Mouse (Mus musculus): ENCODE data around the gene Alpl. TPM values are rescaled to one million over a fixed set of nuclear protein-coding genes. Genes with fewer than 3 reads are reported as not detected.

The Alpl gene
- total RNA-seq, 4 experiments from 2014 or later = 7.6 to 12.8 (median 11.6) TPM

DNA sequence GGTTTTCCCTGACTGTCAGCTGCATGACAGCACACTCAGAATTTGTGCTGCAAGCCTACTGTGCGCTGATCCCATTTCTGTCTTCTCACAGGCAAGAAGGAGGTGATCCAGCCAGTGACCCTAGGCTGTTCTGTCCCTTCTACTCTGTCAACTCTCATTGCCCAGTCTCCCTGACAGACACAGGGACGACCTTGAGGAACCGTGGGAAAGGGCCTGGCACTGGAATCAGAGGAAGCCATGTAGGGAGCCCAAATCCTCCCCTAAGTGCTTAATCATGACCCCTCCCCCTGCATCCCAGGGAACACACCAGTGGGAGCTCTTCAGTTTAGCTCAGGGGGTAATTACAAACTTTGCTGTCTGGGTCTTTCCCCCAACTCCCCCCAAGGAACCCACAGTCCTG lies 58.4 kb downstream of the Alpl start:
- peak in 1 of 2 experiments; percentile 4 for DNase-seq (ENCODE audit: low spot score in 2 of 2)

DNA sequence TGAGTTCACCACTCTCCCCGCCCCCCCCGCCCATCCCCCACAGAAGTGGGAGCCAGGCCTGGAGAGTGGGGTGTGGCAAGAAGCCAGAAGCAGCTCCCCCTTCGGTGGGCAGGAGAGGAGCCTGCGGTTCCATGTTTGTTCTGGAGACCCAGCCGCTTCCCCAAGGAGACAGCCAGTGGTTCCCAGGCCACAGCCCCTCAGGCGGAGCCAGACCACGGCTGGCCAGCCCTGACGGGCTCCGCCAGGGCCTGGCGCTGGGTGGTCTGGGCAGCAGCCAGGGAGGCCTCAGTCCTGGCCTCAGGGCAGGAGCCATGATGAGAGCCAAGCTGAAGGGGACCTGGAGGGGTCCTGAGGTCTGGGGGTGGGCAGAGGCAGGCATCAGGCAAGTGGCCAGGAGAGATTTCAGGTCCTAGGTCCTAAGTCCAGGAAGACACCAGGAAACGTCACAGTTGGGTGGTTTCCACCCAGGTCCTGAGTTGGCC lies 59.9 kb downstream of the Alpl start:
- no peak for DNase-seq (ENCODE audit: low spot score in 2 of 2)

DNA sequence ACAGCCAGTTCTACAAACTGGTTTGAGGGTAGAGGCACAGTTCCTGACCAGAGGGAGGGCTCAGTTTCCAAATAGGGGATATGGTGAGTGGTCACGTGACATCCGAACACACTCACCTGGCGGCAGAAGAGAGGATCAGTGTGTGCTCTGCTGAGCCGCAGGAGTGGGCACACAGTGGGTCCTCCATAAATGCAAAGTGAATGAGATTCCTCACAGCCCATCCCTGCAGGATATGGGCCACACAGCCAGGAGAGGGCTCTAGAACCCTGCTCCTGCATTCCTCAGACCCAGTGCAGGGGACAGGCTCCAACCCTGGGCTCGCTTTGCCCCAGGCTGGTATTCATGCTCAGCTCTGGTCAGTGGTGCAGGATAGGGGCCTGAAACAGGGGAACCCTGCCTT lies 62.7 kb downstream of the Alpl start:
- DNase-seq (ENCODE audit: low spot score in 2 of 2) = no peak

DNA sequence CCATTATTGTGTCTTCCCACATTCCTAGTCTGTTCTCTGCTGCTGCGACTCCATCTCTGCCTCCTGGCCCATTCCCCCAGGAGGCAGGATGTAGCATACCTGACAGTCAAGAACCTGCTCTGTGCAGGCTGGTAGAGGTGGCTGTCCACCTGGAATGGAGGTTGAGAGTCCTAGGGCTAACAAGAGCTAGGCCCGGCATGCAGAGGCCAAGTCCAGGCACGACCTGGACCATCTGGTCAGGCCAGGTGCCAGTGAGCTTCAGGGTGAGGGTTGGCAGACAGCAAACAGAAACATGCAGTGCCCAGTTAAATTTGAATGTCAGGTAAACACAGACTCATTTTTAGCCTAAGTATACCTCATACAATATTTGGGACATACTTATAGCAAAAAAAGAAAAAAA lies 63.2 kb downstream of the Alpl start:
- no peak for DNase-seq (ENCODE audit: low spot score in 2 of 2)

DNA sequence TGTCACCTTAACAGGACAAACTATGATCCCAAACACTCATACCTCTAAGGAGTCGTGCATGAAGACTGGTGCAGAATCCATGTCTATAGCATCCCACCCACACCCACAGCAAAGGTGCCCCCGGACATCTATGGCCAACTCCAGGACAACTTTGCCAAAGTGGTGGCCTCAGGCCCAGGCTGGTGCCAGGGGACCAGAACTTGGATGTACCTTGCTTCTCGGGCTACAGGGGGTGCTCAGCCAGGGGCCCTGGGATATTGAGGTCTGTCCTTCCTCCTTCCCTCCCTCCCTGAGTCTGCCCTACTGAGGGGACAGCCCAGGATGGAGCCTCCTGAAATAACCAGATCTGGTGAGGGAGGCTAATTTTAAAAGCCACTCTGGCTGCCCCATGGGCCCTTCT lies 63.8 kb downstream of the Alpl start:
- no peak for DNase-seq (ENCODE audit: low spot score in 2 of 2)

DNA sequence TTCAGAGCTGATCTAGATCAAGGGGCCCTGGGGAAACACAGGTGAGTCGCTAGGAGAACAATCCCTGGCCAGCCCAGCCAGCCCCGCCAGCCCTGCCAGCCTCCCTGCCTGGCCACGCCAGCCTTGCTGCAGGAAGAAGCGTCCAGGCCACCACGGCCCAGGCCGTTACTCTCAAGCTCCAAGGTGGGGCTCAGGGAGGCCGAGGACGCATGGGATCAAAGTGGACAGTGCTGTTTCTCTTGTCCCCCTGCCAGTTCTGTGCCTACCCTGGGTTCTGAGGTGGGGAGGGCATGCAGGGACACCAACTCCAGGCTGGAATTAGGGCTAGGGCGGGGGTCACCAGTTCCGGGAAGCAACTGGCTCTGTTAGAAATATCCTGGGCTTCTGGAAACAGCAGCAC lies 64.3 kb downstream of the Alpl start:
- no peak for DNase-seq (ENCODE audit: low spot score in 2 of 2)

DNA sequence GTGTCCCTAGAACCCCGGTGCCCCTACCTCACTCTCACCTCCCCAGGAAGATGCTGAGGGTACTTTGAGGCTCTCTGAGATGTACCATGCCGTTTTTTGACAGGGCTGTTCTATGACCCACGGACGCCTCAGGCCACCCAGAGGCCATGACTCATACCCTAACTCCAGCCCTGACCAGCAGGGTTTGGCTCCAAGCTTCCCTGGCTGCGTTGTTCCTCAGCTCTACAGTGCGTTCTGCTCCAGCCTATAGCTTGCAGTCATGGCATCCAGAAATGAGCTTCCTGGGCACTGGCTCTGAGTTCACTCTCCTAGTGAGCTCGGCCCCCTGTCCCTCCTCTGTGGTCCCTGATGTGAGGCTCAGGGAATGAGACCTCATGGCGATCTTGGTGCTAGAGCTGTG lies 65.4 kb downstream of the Alpl start:
- DNase-seq (ENCODE audit: low spot score in 2 of 2) = no peak

DNA sequence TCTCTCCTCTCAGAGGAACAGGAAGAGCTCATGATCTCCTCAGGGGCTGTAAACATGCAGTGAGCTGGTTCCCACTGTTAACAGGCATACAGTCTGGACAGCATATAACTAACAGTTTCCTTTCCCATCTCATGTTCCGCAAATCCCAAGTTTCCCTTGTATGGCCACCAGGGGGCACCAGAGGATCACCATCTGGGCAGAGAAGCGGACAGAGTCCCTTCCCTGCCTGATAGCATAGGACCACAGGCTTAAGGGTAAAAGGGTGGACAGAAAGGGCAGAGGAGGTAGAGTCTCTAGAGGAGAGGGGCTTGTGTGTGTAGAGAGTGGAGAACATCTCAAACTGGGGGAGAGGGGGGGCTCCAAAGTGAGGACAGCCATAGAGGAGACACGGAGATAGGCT lies 66.0 kb downstream of the Alpl start:
- peak; percentile 72 to 79 for DNase-seq (ENCODE audit: low spot score in 2 of 2)

DNA sequence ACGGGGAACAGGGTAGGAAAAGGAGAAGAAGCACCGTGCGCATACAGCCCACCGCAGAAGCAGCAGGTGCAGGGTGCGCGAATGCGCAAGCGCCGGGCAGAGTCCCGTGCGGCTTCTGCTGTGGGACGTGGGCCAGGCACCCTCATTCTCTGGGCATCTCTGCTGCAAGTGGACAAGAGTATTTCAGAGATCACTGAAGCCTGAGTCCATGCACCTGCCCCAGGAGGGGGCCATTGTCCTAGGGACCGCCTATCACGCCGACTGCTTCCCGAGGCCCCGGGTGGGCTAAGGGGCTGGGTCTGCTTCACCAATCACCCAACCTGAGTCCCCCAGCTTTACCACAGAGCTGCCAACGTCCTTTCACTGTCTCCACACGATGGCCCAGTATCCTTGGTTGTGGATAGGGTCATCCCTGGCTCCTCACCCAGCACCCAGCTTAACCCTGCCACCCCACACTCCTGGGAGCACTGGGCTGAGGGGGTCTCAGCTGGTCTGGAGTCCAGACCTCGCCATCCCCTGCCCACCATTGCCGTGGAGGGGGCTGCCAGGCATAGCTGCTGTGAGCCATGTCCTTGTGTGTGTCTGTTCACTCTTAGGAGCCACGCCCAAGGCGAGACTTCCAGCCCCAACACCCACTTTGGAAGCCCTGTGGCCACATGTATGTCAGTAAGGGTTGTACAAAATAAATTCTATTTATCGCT lies 66.9 kb downstream of the Alpl start:
- no peak for DNase-seq (ENCODE audit: low spot score in 2 of 2)

DNA sequence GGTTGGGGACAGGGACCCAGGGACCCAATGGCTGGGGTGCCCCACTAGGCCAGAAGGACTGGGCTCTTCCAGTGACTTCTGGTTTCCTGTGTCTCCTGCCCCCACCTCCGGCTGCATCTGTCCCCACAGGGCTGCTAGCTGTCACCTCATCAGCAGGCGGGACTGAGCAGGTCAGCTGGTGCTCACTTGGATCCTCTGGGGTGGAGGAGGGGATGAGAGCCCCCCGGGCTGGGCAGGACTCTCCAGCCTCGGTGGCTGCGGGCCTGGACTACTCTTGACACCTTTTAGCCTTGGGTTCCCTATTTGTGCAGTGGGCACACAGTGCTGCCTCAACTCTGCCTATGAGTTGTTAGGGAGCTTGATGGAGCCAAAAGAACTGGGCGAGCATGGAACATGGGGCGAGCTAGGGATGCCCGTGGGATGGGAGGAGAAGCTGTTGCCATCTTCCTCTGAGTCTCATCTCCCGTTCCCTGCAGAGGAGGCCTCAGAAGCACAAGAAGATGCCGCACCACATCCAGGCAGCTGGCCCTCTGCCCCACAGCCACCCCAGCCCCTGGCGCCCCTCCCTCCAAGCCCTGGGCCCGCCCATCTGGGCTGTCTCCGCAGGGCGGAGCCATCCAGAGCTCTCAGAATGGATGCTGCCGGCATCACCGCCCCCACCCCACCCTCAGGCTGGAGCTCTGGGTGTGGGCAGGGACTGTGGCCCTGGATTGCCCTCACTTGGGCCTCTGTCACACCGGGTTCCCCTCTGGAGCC lies 67.6 kb downstream of the Alpl start:
- peak in 1 of 2 experiments; percentile 67 for DNase-seq (ENCODE audit: low spot score in 2 of 2)

DNA sequence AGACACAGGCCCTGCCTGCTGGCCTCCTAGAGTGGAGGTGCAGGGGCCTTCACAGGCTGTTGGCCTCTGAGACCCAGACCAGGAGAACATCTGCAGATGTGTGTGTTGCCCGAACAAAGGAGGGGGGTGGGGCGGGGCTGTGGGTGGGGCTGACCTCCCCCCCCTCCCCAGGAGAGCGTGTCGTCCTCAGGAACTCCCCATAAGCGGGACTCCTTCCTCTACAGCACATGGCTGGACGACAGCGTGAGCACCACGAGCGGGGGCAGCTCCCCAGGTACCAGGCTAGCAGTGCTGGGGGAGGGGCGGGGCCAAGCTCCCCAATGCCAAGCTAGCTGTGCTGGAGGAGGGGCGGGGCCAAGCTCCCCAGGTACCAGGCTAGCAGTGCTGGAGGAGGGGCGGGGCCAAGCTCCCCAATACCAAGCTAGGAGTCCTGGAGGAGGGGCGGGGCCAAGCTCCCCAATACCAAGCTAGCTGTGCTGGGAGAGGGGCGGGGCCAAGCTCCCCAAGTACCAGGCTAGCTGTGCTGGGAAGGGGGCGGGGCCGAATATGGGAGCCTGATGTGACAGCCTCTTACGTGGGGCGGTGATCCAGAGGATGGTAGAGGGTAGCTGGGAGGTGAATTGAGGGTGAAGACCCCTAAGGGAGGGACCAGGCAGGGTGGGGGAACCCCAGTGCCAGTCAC lies 68.5 kb downstream of the Alpl start:
- no peak for DNase-seq (ENCODE audit: low spot score in 2 of 2)

DNA sequence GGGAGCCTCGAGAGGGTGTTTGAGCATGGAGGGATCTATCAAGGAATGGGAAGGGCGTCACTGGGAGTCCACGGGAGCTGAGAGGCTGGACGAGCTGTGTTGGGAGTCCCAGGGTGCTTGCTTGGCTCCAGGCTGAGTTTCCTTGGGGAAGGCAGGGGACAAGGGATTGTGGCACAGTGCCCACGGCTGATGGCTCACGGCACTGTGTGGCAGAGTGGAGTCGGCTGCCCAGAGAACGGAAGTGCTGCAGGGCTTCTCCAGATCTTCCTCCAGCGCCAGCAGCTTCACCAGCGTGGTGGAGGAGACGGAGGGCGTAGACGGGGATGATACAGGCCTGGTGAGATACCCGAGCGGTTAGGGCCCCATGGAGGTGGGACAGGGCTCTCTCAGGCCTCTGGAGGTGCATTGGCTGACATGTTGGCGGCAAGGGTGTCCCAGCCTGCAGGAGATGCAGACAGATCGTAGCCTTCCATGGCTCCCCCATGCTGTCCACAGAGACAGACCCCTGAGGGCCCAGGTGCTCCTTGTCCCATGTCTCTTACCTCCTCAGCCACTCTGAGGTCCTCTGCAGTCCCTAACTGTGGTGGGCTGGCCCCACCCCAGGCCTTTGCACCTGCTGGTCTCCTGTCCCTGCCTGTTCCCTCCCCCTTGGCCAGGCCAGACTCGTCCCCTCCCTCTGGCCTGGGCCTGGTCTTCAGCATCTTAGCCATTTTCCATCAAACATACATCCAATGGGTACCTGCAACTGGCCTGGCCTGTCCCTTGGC lies 69.3 kb downstream of the Alpl start:
- no peak for DNase-seq (ENCODE audit: low spot score in 2 of 2)

DNA sequence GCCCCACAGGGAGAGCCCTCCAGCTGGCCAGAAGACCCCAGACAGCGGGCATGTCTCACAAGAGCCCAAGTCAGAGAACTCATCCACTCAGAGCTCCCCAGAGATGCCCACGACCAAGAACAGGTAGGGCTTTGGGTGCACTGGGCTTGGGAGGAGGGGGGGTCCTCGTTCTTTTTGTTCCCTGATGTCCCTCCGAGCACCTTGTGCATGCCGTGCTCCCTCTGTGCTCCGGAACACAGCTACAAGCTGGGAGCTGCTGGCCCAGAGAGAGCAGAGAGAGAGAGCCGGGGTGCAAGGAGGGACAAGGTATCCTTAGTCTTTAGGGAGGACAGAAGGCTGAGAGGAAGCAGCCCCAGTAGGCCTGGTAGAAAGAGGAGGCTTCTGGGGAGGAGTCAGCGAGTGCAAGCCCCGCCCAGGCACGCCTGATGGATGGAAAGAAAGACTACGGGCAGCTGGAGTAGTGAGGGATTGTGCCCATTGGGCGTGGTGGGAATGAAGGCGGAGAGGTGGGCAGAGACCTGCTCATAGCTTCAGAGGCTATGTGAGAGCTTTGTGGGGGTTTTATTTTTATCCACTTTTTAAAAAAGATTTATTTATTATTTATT lies 70.5 kb downstream of the Alpl start:
- DNase-seq (ENCODE audit: low spot score in 2 of 2) = no peak

DNA sequence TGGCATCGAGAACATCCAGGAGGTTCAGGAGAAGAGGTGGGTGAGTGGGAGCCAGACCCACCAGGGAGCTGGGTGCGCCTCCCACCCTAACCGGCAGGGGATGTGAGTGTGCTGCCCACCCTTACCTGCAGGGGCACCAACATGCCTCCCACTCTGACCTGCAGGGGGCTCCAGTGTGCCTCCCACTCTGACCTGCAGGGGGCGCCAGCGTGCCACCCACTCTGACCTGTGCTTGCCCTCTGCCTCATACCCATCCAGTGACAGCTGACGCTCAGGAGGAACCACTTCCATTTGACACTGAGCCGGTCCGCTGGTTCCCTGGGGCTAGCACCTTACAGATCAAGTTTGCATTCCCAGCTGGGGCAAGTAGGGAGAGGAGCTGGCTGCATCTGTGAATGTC lies 71.4 kb downstream of the Alpl start:
- DNase-seq (ENCODE audit: low spot score in 2 of 2) = no peak

DNA sequence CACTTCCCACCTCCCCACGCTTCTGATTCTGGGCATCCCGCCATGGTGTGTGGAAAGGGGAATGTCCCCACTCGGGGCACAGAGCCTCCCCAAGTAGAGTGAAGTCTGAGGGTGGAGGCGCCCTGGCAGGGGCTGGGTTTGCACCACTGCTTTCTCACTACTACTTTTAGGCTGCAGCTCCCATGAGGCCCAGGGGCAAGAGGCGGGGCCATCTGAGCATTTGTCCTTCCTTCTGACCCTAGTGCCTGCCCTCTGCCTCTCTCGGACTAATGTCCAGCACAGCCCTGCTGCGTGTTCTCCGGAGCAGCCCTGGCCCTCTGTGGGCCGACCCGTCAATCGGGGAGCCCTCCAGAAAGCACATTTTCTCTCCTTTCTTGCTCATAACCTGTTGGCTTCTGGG lies 72.0 kb downstream of the Alpl start:
- no peak for DNase-seq (ENCODE audit: low spot score in 2 of 2)

DNA sequence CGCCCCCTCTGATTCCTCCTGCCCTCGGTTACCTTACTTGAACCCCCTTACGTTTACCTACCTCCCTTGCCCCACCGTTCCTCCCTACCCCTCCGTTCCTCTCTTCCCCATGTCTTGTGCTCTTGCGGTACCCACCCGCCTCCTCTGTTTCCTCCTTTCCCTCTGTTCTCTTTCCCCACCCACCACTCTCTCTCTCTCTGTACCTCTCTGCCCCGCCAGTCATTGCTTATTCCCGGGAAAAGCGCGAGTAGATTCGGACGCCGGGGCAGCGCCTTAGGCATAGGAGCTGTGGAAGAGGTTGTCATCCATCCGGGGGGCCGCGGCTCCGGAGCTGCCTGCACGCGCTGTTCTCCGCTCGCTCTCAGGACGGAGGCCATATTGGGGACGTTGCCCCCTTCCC lies 72.7 kb downstream of the Alpl start:
- no peak for DNase-seq (ENCODE audit: low spot score in 2 of 2)

DNA sequence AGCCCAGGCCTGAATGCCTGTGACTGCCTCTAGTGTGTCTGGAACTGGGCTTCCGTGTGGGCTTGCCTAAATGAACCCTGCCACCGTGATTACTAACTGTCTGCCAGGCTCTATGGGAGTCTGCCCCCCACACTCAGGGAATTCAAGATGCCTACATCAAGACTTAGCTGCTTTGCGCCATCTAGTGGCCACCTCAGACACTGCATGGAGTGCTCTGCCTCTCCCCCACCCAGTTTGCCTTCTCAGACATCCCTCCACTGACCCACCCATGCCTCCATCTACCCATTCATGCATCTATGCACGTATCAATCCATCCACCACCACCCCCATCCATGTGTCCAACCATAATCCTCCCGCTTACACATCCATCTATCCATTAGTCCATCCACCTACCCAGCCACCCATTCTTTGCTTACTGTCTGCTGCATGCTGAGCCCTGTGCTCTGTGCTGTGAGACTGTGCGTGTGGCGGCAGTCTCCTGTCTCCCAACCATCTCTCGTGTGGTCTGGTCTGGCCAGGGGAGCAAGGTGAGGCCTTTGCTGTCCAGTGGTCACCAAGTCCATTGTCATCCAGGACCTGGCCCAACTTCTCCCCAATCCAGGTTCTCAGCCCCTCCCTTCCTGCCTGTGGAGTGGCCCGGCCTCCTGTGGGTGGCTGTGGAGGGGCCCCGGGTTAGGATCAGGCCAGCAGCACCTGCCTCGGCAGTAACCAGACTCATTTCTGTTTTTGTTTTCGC lies 73.3 kb downstream of the Alpl start:
- peak; percentile 75 to 81 for DNase-seq (ENCODE audit: low spot score in 2 of 2)

DNA sequence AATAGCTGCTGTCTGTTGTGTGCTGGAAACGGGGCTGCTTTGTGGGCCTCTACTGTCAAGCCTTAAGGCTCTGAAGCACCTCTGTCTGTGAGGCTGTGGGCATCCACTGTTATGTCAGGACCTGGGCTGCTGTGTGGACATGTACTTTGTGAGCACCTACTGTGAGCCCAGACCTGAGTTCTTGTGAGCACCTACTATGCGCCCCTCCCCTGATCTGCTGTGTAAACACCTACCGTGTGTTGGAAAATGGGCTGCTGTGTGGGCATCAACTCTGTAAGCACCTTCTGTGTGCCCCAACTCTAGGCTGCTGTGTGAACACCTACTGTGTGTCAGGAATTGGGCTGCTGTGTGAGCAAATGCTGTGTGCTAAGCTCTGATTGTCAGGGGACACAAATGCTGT lies 74.0 kb downstream of the Alpl start:
- DNase-seq (ENCODE audit: low spot score in 2 of 2) = no peak

DNA sequence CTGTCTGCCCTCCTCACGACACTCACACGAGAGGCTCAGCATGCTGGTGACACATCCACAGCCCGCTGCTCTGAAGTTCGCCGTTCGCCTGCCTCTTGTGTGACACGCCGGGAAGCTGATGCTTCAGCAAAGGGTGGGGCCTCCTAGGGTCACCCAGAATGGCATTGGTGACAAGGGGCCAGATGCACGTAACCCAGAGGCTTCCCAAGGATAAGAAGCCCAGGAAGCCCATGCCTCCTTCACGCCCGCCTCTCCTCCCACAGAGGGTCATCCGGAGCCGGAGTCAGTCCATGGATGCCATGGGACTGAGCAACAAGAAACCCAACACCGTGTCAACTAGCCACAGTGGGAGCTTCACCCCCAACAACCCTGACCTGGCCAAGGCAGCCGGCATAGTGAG lies 74.6 kb downstream of the Alpl start:
- no peak for DNase-seq (ENCODE audit: low spot score in 2 of 2)

DNA sequence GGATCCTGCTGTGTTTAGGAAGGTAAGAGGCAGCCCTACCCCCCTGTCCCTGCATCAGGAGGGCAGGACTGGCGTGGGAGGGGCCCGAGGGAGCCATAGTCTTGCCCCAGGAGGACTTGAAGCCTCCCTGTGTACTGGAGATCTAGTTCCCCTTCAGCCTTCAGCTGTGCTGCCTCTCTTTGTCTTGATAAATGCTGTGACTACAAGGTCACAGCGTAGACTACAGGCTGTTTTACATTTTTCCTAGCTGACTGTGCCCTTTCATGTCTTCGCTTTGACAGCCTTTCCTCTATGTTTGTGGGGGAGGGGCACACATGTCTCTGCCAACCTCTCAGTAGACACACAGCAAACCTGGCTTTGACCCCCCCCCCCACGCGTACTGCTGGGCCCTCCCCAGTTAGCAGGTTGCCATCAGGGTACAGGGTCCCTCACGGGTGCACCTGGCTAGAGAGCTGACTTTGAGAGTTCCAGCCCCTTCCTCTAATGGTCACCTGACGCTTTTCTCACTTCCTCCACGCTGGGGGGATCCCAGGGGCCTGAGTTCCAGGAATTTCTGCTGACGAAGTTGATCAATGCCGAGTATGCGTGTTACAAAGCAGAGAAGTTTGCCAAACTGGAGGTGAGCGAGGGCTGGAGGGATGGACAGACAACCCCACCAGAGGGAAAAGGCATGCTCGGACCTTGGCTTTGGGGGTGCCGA lies 76.7 kb downstream of the Alpl start:
- no peak for DNase-seq (ENCODE audit: low spot score in 2 of 2)

Data from left cerebral cortex, adult 8-10 months (tissue).